Mouse (Mus musculus) B cell, adult (primary cell): ENCODE measurements around the gene Slc25a29. TPM values are rescaled to one million over a fixed set of nuclear protein-coding genes. Genes with fewer than 3 reads are reported as not detected.

ENCODE experiments used
- total RNA-seq: library from RNA; stranded (reverse); gene quantifications from 4 replicates; pipeline ENCODE4 v1.2.4, GENCODE M21; 2023; ENCODE audit not compliant: inconsistent age

The Slc25a29 gene
- total RNA-seq: 2.8 to 8.4 TPM (median 4.2 TPM) in 4 replicates

GRCm38 (mm10) chr12:108835840-108836409 is at the start of gene Slc25a29, which contains the start of gene Slc25a47:
Gene Slc25a29 (minus strand): TSS chr12:108835883.
Gene Slc25a47 (plus strand): TSS chr12:108836046.

DNA sequence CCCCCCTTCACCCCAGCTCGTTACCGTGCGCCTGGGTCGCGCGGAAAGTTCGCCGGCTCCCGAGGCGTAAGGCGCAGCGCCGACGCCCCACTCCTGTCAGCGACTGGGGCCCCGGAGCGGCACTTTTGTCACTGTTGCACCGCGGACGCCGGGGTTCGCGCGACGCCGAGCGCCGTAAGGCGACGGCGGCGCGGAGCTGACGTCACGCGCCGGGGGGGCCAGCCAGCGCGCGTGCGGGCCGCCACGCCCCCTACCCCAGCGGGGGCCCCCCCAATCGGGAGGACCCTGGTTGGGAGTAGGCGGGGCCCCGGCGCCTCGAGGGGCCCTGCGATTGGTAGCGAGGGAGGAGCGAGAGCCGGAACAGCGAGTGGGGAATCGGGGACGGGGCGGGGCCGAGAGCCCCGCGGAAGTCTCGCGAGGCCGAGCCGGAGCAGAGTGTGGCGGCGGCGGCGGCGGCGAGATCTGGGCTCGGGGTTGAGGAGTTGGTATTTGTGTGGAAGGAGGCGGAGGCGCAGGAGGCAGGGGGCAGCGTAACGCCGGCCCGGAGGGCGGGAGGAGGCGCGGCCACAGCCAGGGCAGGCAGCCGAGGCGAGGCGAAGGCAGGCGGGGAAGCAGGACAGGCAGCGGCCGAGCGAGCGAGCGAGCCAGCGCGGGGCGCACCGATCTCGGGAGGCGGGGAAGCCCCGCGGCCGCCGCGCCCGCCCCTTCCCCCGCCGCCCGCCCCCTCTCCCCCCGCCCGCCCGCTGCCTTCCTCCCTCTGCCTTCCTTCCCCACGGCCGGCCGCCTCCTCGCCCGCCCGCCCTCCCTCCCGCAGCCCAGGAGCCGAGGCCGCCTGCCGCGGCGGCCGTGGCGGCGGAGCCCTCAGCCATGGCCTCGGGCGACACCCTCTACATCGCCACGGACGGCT is 42.9 kb downstream of the Slc25a29 start, which contains the start of gene Yy1:
Gene Yy1, plus strand, starts transcription at position 428 of the 907 bp plus-strand sequence.

Other genes starting within 250 kb of the Slc25a29 start
- not detected in 4 replicates for gene Degs2, start 133.6 kb downstream of the Slc25a29 start, total RNA-seq
- 78.9 to 84.3 TPM (median 79.9 TPM) in 4 replicates for gene Yy1, start 42.9 kb downstream of the Slc25a29 start, total RNA-seq
- 1.1 to 2.0 TPM (median 1.5 TPM) in 4 replicates for gene Slc25a47, start 163 bp upstream of the Slc25a29 start, total RNA-seq
- gene Wdr25, start 57.7 kb upstream of the Slc25a29 start, total RNA-seq: 5.6 to 9.3 TPM (median 8.8 TPM) in 4 replicates
- 45.9 to 54.5 TPM (median 47.8 TPM) in 4 replicates for gene Wars, start 58.3 kb upstream of the Slc25a29 start, total RNA-seq
- 7.4 to 11.6 TPM (median 8.9 TPM) in 4 replicates for gene Begain, start 232.3 kb upstream of the Slc25a29 start, total RNA-seq